Mouse (Mus musculus) kidney, adult 2 months (tissue): Measurements from ENCODE around the gene Rap1gds1. TPM values are rescaled to one million over a fixed set of nuclear protein-coding genes. Genes with fewer than 3 reads are reported as not detected.

Source experiments
- DNase-seq: peaks from one replicate; pipeline ENCODE4 v3.0.0; 2021
- H3K27ac ChIP-seq: fragments of 200-500 bp; 2 replicates; pipeline ENCODE4 v1.5.1; 2012; ENCODE audit warnings: low read depth, low read length, control low read depth, inconsistent platforms; ENCODE audit not compliant: insufficient read depth
- H3K27me3 ChIP-seq: fragments of 200-500 bp; replicated peaks from 2 replicates; pipeline ENCODE4 v1.6.1; 2012; ENCODE audit warnings: mild to moderate bottlenecking, moderate library complexity, low read length, inconsistent platforms; ENCODE audit not compliant: control insufficient read depth, insufficient read depth
- H3K36me3 ChIP-seq: fragments of 200-500 bp; 2 replicates; pipeline ENCODE4 v1.6.1; 2012; ENCODE audit warnings: mild to moderate bottlenecking, moderate library complexity, low read length, inconsistent platforms; ENCODE audit not compliant: control insufficient read depth, insufficient read depth
- H3K4me1 ChIP-seq: fragments of 200-500 bp; 2 replicates; pipeline ENCODE4 v1.6.1; 2011; ENCODE audit warnings: low read length; ENCODE audit not compliant: control insufficient read depth, insufficient read depth
- H3K4me3 ChIP-seq: fragments of 200-500 bp; 2 replicates; pipeline ENCODE4 v1.5.1; 2011; ENCODE audit warnings: mild to moderate bottlenecking, low read depth, low read length, control low read depth; ENCODE audit not compliant: insufficient read depth
- CTCF ChIP-seq: fragments of 200-500 bp; conservative IDR thresholded peaks from 2 replicates; pipeline ENCODE4 v1.5.1; 2011; ENCODE audit warnings: low read depth, mild to moderate bottlenecking, control low read depth, low read length, moderate library complexity, mixed read lengths; ENCODE audit not compliant: insufficient read depth, insufficient read length
- POLR2A ChIP-seq: fragments of 200-500 bp; IDR thresholded peaks from one replicate; pipeline ENCODE4 v1.6.1; 2011; ENCODE audit warnings: low read depth, low read length, control low read depth
- WGBS: fragments of 180-500 bp; shearing (Covaris S2); methylation state at CpG from one replicate; pipeline ENCODE4 v1.1.7; 2018; 5-methylcytosine and 5-hydroxymethylcytosine counted together
- polyA plus RNA-seq: library from polyadenylated mRNA; depleted of rRNA; stranded (reverse); fragments of >200 nt; gene quantifications from 2 replicates; pipeline ENCODE4 v1.2.3, GENCODE M21; 2012

Gene Rap1gds1
- polyA plus RNA-seq, 1 experiment = 26.2 TPM

DNA sequence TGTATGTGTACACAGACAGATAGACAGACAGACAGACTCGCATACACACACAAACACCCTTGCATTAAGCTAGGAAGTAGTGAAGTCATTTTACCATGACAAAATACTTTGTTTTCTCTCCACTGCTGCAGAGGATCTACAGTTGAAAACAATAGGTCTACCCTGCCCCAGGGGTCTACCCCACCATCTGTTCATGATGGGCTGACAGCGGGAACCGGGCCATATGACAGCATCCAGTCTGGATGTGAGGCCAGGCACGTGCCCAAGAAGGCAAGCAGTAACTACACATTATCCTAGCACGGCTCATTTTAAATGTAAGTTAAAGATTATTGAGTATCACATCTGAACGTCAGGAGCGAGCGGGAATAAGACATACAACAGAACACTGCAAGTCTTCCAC is 51.4 kb downstream of the Rap1gds1 start:
- no peaks in the 10 kb centered on the region for H3K4me1 ChIP-seq
- no peak overlapping the region for H3K4me3 ChIP-seq
- 79% methylated on average over 8 of the region's 8 CpGs for whole genome bisulfite sequencing
- H3K36me3 ChIP-seq = no peaks in the 10 kb centered on the region
- no peaks in the 10 kb centered on the region for H3K27me3 ChIP-seq
- TF ChIP-seq POLR2A (no peak), CTCF (no peak)
- DNase-seq = no peak
- H3K27ac ChIP-seq = no peak overlapping the region

DNA sequence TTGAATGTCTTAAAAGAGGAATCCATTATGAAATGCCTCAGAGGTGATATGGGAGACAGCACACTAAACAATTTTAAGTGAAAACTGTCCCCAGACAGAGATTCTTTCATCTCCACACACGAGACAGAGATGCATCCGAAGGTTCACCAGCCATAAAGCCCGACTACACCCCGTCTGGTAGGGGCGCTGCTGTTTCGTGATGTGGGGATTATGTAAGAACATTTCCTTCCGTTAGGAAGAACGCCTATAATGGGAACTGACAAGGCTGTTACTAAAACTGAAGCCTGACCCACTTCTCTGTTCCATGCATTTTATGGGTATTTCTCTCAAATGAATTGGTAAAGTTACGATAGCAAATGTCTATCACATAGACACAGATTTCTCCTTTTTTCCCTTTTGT is 62.6 kb downstream of the Rap1gds1 start:
- no peaks in the 10 kb centered on the region for H3K4me1 ChIP-seq
- H3K27ac ChIP-seq = no peak overlapping the region
- H3K27me3 ChIP-seq = no peaks in the 10 kb centered on the region
- H3K36me3 ChIP-seq = no peaks in the 10 kb centered on the region
- TF ChIP-seq CTCF (no peak), POLR2A (no peak)
- no peak overlapping the region for H3K4me3 ChIP-seq
- DNase-seq = peak; percentile 8
- WGBS = 92% methylated on average over 9 of the region's 9 CpGs

DNA sequence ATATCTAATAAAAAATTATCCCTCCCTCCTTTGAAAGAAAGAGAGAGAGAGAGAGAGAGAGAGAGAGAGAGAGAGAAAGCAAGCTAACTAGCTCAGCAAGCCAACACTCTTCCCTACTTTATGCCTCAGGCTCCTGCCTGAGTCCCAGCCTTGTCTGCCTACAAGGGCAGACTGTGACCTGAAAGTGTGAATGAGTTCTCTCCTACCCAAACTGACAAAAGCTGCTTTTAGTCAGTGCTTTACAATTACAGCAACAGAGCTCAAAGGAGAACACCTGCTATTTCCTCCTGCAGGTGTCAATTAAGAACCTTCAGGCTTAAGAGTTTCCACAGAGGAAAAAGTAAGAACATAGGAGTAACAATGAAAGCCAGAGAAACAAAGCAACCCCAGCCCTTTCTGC is 69.3 kb downstream of the Rap1gds1 start:
- no peak for DNase-seq
- Histone ChIP-seq H3K4me3 (no peak overlapping the region), H3K27ac (no peak overlapping the region), H3K4me1 (no peaks in the 10 kb centered on the region), H3K36me3 (no peaks in the 10 kb centered on the region), H3K27me3 (no peaks in the 10 kb centered on the region)
- no peak for TF ChIP-seq POLR2A
- TF ChIP-seq CTCF = no peak

DNA sequence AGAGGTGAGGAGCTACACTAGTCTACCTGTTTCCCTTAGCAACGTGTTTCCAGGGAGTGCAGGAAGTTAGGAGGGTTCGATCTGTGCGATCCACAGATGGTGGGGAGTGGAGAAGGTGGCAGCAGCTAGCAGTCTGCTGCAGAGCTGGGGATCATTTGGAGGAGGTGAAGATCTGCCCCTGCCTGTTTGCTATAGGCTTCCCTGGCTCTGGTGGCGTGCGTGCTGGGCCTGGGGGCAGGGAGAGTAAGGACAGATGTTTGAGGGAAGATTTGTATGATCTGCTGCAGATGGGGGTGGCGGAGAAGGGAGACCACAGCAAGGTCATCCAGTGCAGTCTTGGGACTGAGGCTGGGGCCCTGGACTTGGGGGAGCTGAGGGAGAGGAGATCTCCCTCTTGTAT is 72.2 kb downstream of the Rap1gds1 start:
- Histone ChIP-seq H3K4me1 (no peaks in the 10 kb centered on the region), H3K27ac (no peak overlapping the region), H3K27me3 (no peaks in the 10 kb centered on the region), H3K36me3 (no peaks in the 10 kb centered on the region), H3K4me3 (no peak overlapping the region)
- WGBS = 87% methylated on average over 6 of the region's 6 CpGs
- DNase-seq = no peak
- TF ChIP-seq CTCF (no peak), POLR2A (no peak)

DNA sequence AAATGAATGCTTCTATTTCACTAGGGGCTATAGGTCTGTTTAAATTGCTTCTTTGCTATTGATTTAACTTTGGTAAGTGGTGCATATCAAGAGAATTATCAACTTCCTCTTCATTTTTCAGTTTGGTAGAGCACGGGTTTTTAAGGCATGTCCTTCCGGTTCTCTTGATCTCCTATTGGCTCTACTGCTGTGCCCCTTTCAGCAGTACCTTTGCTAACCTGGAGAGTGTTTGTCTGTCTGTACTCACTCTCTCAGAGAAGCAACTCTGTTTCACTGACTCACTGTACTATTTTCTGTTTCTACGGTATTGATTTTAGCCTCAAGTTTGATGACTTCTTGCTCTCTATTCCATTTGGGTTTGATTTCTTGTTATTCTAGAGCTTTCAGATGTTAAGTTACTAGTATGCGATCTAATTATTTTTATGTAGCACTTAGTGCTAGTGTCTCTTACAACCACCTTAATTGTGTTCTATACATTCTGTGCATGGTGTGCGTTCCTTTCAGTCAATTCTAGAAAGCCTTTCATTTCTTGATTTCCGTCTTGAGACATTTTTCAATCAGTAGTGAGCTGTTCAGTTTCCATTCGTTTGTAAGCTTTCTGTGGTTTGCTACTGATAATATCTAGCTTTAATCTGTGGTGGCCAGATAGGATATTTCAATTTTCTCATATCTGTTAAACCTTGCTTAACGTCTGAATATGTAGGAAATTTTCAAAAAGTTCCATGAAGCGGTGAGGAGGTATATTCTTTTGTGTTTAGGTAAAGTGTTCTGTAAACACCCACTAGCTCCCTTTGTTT is 74.7 kb downstream of the Rap1gds1 start:
- no peak overlapping the region for H3K27ac ChIP-seq
- H3K4me3 ChIP-seq = no peak overlapping the region
- no peaks in the 10 kb centered on the region for H3K27me3 ChIP-seq
- H3K36me3 ChIP-seq = no peaks in the 10 kb centered on the region; the same call in none of the 2 replicates
- no peak for DNase-seq
- TF ChIP-seq CTCF (no peak), POLR2A (no peak)
- no peaks in the 10 kb centered on the region for H3K4me1 ChIP-seq
- 92% methylated on average over 9 of the region's 9 CpGs for WGBS

DNA sequence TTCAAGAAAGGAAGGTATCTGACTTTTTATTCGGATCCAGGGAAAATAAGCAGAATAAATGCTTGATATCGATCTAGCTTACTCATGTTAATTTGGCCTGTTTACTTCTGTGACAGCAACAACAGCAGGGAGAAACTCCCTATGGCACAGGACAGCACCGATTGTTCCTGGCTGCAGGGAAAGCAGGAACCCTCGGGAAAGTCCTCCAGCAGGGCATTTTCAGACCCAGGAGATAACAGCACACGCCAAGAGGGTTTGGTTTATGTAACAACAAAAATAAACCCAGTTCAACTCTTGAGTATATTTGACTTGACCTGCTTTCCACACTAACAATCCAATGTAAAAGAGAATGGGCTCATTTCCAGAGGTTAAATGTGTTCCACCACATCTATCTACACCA is 81.5 kb downstream of the Rap1gds1 start:
- Histone ChIP-seq H3K4me1 (no peaks in the 10 kb centered on the region; the same call in 1 of the 2 replicates), H3K4me3 (no peak overlapping the region), H3K36me3 (no peaks in the 10 kb centered on the region; the same call in none of the 2 replicates), H3K27me3 (no peaks in the 10 kb centered on the region), H3K27ac (no peak overlapping the region)
- 70% methylated on average over 5 of the region's 5 CpGs for WGBS
- TF ChIP-seq POLR2A = no peak
- no peak for DNase-seq

DNA sequence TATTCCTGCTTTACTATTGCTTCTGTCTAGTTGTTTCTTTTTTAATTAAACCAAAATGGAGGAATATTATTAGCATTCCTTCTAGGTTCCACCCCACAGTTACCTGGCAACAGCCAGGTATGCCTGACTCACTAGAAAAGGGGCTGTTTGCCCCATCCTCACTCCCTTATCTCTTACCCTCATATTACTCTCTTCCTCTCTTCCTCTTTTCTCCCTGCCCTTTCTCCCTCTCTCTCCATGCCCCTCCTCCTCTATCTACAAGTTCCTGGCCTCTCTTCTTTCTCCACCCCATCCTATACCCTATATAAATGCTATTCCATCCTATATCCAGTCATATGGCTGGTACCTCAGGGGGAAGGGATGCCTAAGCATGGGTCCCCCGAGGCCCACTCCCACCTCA is 83.6 kb downstream of the Rap1gds1 start:
- WGBS = 94% methylated on average over 1 of the region's 1 CpGs
- no peaks in the 10 kb centered on the region for H3K36me3 ChIP-seq
- TF ChIP-seq POLR2A = no peak
- no peak for TF ChIP-seq CTCF
- no peak for DNase-seq
- H3K4me3 ChIP-seq = no peak overlapping the region
- H3K27me3 ChIP-seq = no peaks in the 10 kb centered on the region
- no peak overlapping the region for H3K27ac ChIP-seq
- no peaks in the 10 kb centered on the region; the same call in 1 of the 2 replicates for H3K4me1 ChIP-seq

DNA sequence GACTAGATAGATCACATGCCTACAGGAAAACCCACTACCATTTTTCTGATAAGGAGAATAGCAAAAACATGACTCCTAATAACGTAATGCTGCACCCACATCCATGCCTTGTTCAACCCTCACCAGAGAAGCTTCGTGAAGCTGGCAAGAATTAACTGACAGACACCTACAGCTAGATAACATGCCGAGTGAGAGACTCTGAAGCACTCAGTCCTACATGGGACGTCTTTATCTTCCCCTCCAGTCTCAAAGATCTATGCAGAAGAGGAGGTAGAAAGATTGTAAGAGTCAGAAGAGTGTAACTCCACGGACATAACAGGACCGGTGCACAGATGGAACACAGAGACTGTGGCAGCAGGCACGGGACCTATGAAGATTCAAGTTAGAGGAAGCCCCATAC is 85.9 kb downstream of the Rap1gds1 start:
- DNase-seq = no peak
- TF ChIP-seq POLR2A (no peak), CTCF (no peak)
- H3K27me3 ChIP-seq = no peaks in the 10 kb centered on the region
- H3K27ac ChIP-seq = no peak overlapping the region
- no peaks in the 10 kb centered on the region; the same call in 1 of the 2 replicates for H3K4me1 ChIP-seq
- 97% methylated on average over 7 of the region's 7 CpGs for WGBS
- no peaks in the 10 kb centered on the region for H3K36me3 ChIP-seq
- H3K4me3 ChIP-seq = no peak overlapping the region
